Mouse (Mus musculus): ENCODE data around the gene 9230112D13Rik. TPM values are rescaled to one million over a fixed set of nuclear protein-coding genes. Genes with fewer than 3 reads are reported as not detected.

9230112D13Rik gene
- polyA plus RNA-seq, 2 experiments = not detected

DNA sequence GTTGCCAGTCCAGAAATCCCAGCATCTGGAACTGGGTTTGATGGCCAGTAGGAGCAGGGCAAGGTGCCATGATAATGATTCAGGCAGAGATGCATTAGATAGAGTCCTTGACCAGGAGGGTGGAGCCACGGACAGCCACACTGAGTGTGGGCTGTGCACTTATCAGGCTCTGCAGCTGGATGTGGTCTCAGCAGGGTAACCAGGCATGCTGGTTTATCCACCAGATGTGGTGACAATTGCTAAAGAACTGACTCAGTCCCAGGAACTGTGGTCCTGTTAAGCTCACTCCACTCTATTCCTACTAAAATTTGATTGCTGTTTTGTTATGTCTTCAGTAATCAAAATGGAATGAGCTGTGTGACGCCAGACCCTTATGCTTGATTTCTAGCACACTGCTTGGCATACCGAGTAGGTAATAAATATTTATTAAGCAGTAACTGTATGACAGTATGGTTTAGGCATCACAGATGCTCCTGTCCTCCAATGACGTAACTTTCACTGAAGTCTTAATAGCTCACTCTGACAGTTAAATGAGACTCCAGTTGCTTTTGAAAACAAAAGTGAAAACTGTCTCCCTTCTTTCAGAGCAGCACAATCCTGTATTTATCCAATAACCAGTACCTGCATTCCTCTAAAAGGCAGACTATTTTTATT is 14.3 kb downstream of the 9230112D13Rik start:
- peaks cover 20% of the 10 kb centered on the region for H3K27me3 ChIP-seq (ENCODE audit: control insufficient read depth, insufficient read depth, low read length)
- H3K36me3 ChIP-seq (replicated peaks; ENCODE audit: control insufficient read depth, insufficient read depth, low read depth) = no peaks in the 10 kb centered on the region
- no peak overlapping the region for H3K9ac ChIP-seq (replicated peaks)
- H3K4me1 ChIP-seq (replicated peaks; ENCODE audit: control insufficient read depth in 2 of 2, insufficient read depth in 2 of 2, low read length in 1 of 2) = peaks cover 0 to 12% of the 10 kb centered on the region in 2 experiments; a peak in 2 of 4 replicates
- 27% methylated on average over 4 of the region's 4 CpGs for WGBS (ENCODE audit: insufficient replicate concordance)
- ATAC-seq (ENCODE audit: insufficient read depth) (peak; percentile 48; the same call in 1 of the 2 replicates), DNase-seq (ENCODE audit: low read depth in 3 of 3, low spot score in 3 of 3) (no peak)
- H3K4me2 ChIP-seq (ENCODE audit: low read depth) = no peak overlapping the region
- no peaks in the 10 kb centered on the region for H3K9me3 ChIP-seq (ENCODE audit: control insufficient read depth, low read length)
- TF ChIP-seq EP300 (IDR thresholded peaks at IDR 0.05; ENCODE audit: low read depth) = no peak
- TF ChIP-seq CTCF (IDR thresholded peaks at IDR 0.05; ENCODE audit: low read depth) = no peak
- no peak overlapping the region for H3K4me3 ChIP-seq (ENCODE audit: insufficient read depth in 1 of 2, low read depth in 2 of 2, low read length in 2 of 2)
- H3K27ac ChIP-seq = no peak overlapping the region

DNA sequence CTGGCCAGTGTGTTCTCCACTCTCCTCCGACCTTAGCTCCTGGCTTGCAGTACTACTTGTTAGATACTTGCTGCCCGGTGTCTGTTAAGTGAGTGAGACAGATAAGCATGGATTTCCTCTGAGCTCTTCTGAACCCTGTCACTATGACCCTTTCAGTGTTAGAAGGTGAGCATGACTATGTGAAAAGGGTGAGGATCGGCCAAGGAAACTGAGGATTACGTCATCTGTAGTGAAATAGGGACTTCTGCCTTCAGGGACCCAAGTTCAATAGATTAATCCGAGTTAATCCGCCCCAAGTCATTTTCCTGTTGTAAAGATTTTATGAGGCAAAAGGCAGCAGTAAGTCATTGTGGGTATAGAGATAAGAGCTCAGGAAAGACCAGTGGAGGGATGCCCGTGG is 17.3 kb downstream of the 9230112D13Rik start:
- 16% methylated on average over 7 of the region's 7 CpGs for WGBS (ENCODE audit: insufficient replicate concordance)
- no peaks in the 10 kb centered on the region for H3K36me3 ChIP-seq (replicated peaks; ENCODE audit: control insufficient read depth, insufficient read depth, low read depth)
- H3K9ac ChIP-seq (replicated peaks) = no peak overlapping the region
- H3K4me3 ChIP-seq (ENCODE audit: insufficient read depth in 1 of 2, low read depth in 2 of 2, low read length in 2 of 2) = no peak overlapping the region
- H3K9me3 ChIP-seq (ENCODE audit: control insufficient read depth, low read length) = no peaks in the 10 kb centered on the region
- peaks cover 50% of the 10 kb centered on the region for H3K27me3 ChIP-seq (ENCODE audit: control insufficient read depth, insufficient read depth, low read length)
- no peak overlapping the region for H3K4me2 ChIP-seq (ENCODE audit: low read depth)
- no peak overlapping the region for H3K27ac ChIP-seq
- no peak for ATAC-seq (ENCODE audit: insufficient read depth)
- TF ChIP-seq CTCF (IDR thresholded peaks at IDR 0.05; ENCODE audit: low read depth) = no peak
- TF ChIP-seq EP300 (IDR thresholded peaks at IDR 0.05; ENCODE audit: low read depth) = no peak
- H3K4me1 ChIP-seq (replicated peaks; ENCODE audit: control insufficient read depth in 2 of 2, insufficient read depth in 2 of 2, low read length in 1 of 2) = peaks cover 0 to 12% of the 10 kb centered on the region in 2 experiments; a peak in 2 of 4 replicates
- no peak for DNase-seq (ENCODE audit: low read depth in 3 of 3, low spot score in 3 of 3)

- no peaks in the 10 kb centered on the region for H3K9me3 ChIP-seq (ENCODE audit: control insufficient read depth, low read length)
Observed at GRCm38 (mm10) chr14:34504377-34504776, 18.2 kb downstream of the 9230112D13Rik start.

GRCm38 (mm10) chr14:34503759-34504158 is 18.8 kb downstream of the 9230112D13Rik start:
- H3K27me3 ChIP-seq (ENCODE audit: control insufficient read depth, insufficient read depth, low read length) = peaks cover 57% of the 10 kb centered on the region
- no peak overlapping the region for H3K9ac ChIP-seq (replicated peaks)
- TF ChIP-seq CTCF (IDR thresholded peaks at IDR 0.05; ENCODE audit: low read depth) (no peak), EP300 (IDR thresholded peaks at IDR 0.05; ENCODE audit: low read depth) (no peak)
- H3K36me3 ChIP-seq (replicated peaks; ENCODE audit: control insufficient read depth, insufficient read depth, low read depth) = no peaks in the 10 kb centered on the region
- H3K27ac ChIP-seq = no peak overlapping the region
- H3K9me3 ChIP-seq (ENCODE audit: control insufficient read depth, low read length) = no peaks in the 10 kb centered on the region
- ATAC-seq (ENCODE audit: insufficient read depth) = no peak
- DNase-seq (ENCODE audit: low read depth in 3 of 3, low spot score in 3 of 3) = no peak
- H3K4me3 ChIP-seq (ENCODE audit: insufficient read depth in 1 of 2, low read depth in 2 of 2, low read length in 2 of 2) = no peak overlapping the region
- no peak overlapping the region for H3K4me2 ChIP-seq (ENCODE audit: low read depth)
- 52% methylated on average over 6 of the region's 6 CpGs for WGBS (ENCODE audit: insufficient replicate concordance)
- peaks cover 0 to 12% of the 10 kb centered on the region in 2 experiments; a peak in 2 of 4 replicates for H3K4me1 ChIP-seq (replicated peaks; ENCODE audit: control insufficient read depth in 2 of 2, insufficient read depth in 2 of 2, low read length in 1 of 2)

More at GRCm38 (mm10) chr14:34504377-34504776, 18.2 kb downstream of the 9230112D13Rik start:
- Histone ChIP-seq H3K27me3 (ENCODE audit: control insufficient read depth, insufficient read depth, low read length) (peaks cover 57% of the 10 kb centered on the region), H3K27ac (no peak overlapping the region), H3K4me2 (ENCODE audit: low read depth) (no peak overlapping the region), H3K36me3 (replicated peaks; ENCODE audit: control insufficient read depth, insufficient read depth, low read depth) (no peaks in the 10 kb centered on the region), H3K4me3 (ENCODE audit: insufficient read depth in 1 of 2, low read depth in 2 of 2, low read length in 2 of 2) (no peak overlapping the region), H3K4me1 (replicated peaks; ENCODE audit: control insufficient read depth in 2 of 2, insufficient read depth in 2 of 2, low read length in 1 of 2) (peaks cover 0 to 14% of the 10 kb centered on the region in 2 experiments; a peak in 2 of 4 replicates), H3K9ac (replicated peaks) (no peak overlapping the region)
- ATAC-seq (ENCODE audit: insufficient read depth) (no peak), DNase-seq (ENCODE audit: low read depth in 3 of 3, low spot score in 3 of 3) (no peak)
- TF ChIP-seq EP300 (IDR thresholded peaks at IDR 0.05; ENCODE audit: low read depth) (no peak), CTCF (IDR thresholded peaks at IDR 0.05; ENCODE audit: low read depth) (no peak)
- WGBS (ENCODE audit: insufficient replicate concordance) = 75% methylated on average over 5 of the region's 5 CpGs

DNA sequence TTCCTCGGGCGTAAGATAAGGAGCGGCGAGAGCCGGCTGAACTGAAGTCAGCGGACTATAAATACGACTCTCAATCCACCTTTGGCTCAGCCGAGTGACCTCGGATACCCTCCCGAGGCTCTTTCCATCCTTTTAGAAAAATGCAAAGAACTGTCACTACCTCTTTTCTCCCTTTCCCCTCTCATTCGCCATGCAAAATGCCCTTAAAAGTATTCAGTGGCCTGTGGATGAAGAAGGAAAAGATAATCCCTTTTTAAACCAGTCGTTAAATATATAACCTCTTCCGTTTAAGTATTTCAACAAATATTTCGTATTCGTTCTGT is 19.3 kb downstream of the 9230112D13Rik start, which contains the start of gene Bmpr1a:
Gene Bmpr1a (minus strand): TSS at position 17 of the 323 bp plus-strand sequence.
- peak within 1 kb of the TSS; percentile 89 for H3K4me2 ChIP-seq (ENCODE audit: low read depth)
- no peaks in the 10 kb centered on the region for H3K36me3 ChIP-seq (replicated peaks; ENCODE audit: control insufficient read depth, insufficient read depth, low read depth)
- H3K27me3 ChIP-seq (ENCODE audit: control insufficient read depth, insufficient read depth, low read length) = peaks cover 57% of the 10 kb centered on the region
- no peaks in the 10 kb centered on the region for H3K9me3 ChIP-seq (ENCODE audit: control insufficient read depth, low read length)
- peak within 1 kb of the TSS; percentile 69 for H3K9ac ChIP-seq (replicated peaks)
- 11% methylated on average over 15 of the region's 15 CpGs for WGBS (ENCODE audit: insufficient replicate concordance)
- H3K27ac ChIP-seq = no peak within 1 kb of the TSS
- H3K4me3 ChIP-seq (ENCODE audit: insufficient read depth in 1 of 2, low read depth in 2 of 2, low read length in 2 of 2) = peak within 1 kb of the TSS; percentile 61 to 65
- no peak for TF ChIP-seq CTCF (IDR thresholded peaks at IDR 0.05; ENCODE audit: low read depth)
- TF ChIP-seq EP300 (IDR thresholded peaks at IDR 0.05; ENCODE audit: low read depth) = no peak
- DNase-seq (ENCODE audit: low read depth in 3 of 3, low spot score in 3 of 3) (no peak), ATAC-seq (ENCODE audit: insufficient read depth) (no peak; the same call in 1 of the 2 replicates)
- peaks cover 0 to 7% of the 10 kb centered on the region in 2 experiments; a peak in 2 of 4 replicates for H3K4me1 ChIP-seq (replicated peaks; ENCODE audit: control insufficient read depth in 2 of 2, insufficient read depth in 2 of 2, low read length in 1 of 2)
